Mouse (Mus musculus) hindbrain, embryonic 13.5 days (tissue): Measurements from ENCODE around the gene Elane. TPM values are rescaled to one million over a fixed set of nuclear protein-coding genes. Genes with fewer than 3 reads are reported as not detected.
"Not testable (repeated sequence)": the region's sequence is repeated elsewhere in the genome, so short reads cannot be mapped to it uniquely, and the experiment has no call there.

ENCODE experiments used
- ATAC-seq: fragments of 200-750 bp; cut with Nextera tagmentation; 2 replicates; pipeline ENCODE4 v1.8.0; 2017; ENCODE audit warnings: moderate TSS enrichment; ENCODE audit not compliant: low FRiP score
- H3K27ac ChIP-seq: fragments of 300-500 bp; sonication (generic); 2 replicates; pipeline ENCODE4 v1.5.1; 2015; ENCODE audit warnings: inconsistent platforms, mild to moderate bottlenecking, moderate library complexity
- H3K27me3 ChIP-seq: fragments of 300-500 bp; sonication (generic); 2 replicates; pipeline ENCODE4 v1.6.1; 2015; ENCODE audit warnings: mild to moderate bottlenecking, inconsistent platforms
- H3K36me3 ChIP-seq: fragments of 300-500 bp; sonication (generic); 2 replicates; pipeline ENCODE4 v1.6.1; 2015; ENCODE audit warnings: mild to moderate bottlenecking, inconsistent platforms
- H3K4me1 ChIP-seq: fragments of 300-500 bp; sonication (generic); replicated peaks from 2 replicates; pipeline ENCODE4 v1.6.1; 2015; ENCODE audit warnings: inconsistent platforms
- H3K4me2 ChIP-seq: fragments of 300-500 bp; sonication (generic); 2 replicates; pipeline ENCODE4 v1.6.1; 2015; ENCODE audit warnings: inconsistent platforms, mild to moderate bottlenecking, moderate library complexity
- H3K4me3 ChIP-seq: fragments of 300-500 bp; sonication (generic); 2 replicates; pipeline ENCODE4 v1.5.1; 2015; ENCODE audit warnings: mild to moderate bottlenecking, inconsistent platforms
- H3K9ac ChIP-seq: fragments of 300-500 bp; sonication (generic); 2 replicates; pipeline ENCODE4 v1.6.1; 2015; ENCODE audit warnings: mild to moderate bottlenecking, inconsistent platforms
- H3K9me3 ChIP-seq: fragments of 300-500 bp; sonication (generic); 2 replicates; pipeline ENCODE4 v1.6.1; 2016; ENCODE audit warnings: inconsistent platforms
- WGBS: fragments of 180-500 bp; shearing (Covaris S2); methylation state at CpG from one replicate; pipeline ENCODE4 v1.1.7; 2015; 5-methylcytosine and 5-hydroxymethylcytosine counted together
- polyA plus RNA-seq: library from polyadenylated mRNA; unstranded; fragments of >200 nt; fragmentation: Nextera tagmentation; extraction: Ambion mirVana; gene quantifications from 2 replicates; pipeline ENCODE4 v1.2.1, GENCODE M21; 2015

Elane gene
- polyA plus RNA-seq, 1 experiment from 2014 or later: 0.34 TPM

GRCm38 (mm10) chr10:79873313-79873712 lies 12.7 kb upstream of the Elane start:
- Histone ChIP-seq H3K9me3 (no peaks in the 10 kb centered on the region), H3K27ac (peak overlapping the region; percentile 96), H3K4me2 (peak overlapping the region; percentile 98), H3K9ac (peak overlapping the region; percentile 97), H3K4me3 (peak overlapping the region; percentile 63), H3K4me1 (peaks cover 56% of the 10 kb centered on the region), H3K36me3 (peaks cover 32% of the 10 kb centered on the region), H3K27me3 (no peaks in the 10 kb centered on the region)
- WGBS: 2% methylated on average over 6 of the region's 6 CpGs
- ATAC-seq: peak; percentile 7; the same call in 1 of the 2 replicates

DNA sequence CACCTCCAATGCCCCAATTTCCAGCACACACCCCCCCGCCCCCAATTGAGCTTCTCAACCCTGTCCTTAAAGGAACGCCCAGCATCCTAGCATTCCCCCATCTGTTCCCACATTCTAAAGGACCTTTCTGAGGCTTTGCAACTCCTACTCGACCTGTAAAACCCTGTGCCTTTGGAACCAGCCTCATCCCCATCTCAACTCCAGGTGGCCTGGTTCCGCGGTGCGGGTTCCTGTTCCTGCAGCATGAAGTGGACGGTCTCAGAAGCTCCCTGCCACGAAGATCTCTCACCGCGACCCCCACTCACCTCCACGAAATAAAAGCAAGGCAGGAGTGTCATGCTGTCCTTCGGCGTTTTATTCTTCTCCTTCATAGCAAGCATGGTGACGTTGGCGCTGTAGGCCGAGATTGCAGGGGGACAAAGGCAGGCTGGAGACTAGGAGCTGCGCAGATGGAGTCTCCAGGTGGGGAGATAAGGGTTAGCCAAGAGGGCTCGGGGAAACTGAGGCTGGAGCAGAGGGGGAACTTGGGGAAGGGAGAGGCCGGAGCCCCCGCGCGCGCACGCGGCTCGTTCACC lies 12.2 kb upstream of the Elane start:
- Histone ChIP-seq H3K27me3 (no peaks in the 10 kb centered on the region), H3K4me1 (peaks cover 54% of the 10 kb centered on the region), H3K9me3 (no peaks in the 10 kb centered on the region), H3K4me2 (peak overlapping the region; percentile 98), H3K9ac (peak overlapping the region; percentile 97), H3K36me3 (peaks cover 30% of the 10 kb centered on the region), H3K27ac (peak overlapping the region; percentile 96), H3K4me3 (peak overlapping the region; percentile 63)
- under 1% methylated on average over 26 of the region's 26 CpGs for WGBS
- peak; percentile 13 for ATAC-seq

- H3K27ac ChIP-seq: peak within 1 kb of the TSS; percentile 96
- peaks cover 48% of the 10 kb centered on the region for H3K4me1 ChIP-seq
- under 1% methylated on average over 42 of the region's 57 CpGs for WGBS
- H3K9me3 ChIP-seq: no peaks in the 10 kb centered on the region
- H3K9ac ChIP-seq: peak within 1 kb of the TSS; percentile 97
- H3K4me3 ChIP-seq: peak within 1 kb of the TSS; percentile 63
- H3K27me3 ChIP-seq: no peaks in the 10 kb centered on the region
- peaks cover 25% of the 10 kb centered on the region for H3K36me3 ChIP-seq
- peak; percentile 91 for ATAC-seq
- peak within 1 kb of the TSS; percentile 98 for H3K4me2 ChIP-seq
Measured at GRCm38 (mm10) chr10:79874290-79874862, 11.7 kb upstream of the Elane start, which contains the start of the genes Prtn3 and Plppr3. TSS of gene Prtn3 (plus strand) at chr10:79874476. TSS of gene Plppr3 (minus strand) at chr10:79874634.

DNA sequence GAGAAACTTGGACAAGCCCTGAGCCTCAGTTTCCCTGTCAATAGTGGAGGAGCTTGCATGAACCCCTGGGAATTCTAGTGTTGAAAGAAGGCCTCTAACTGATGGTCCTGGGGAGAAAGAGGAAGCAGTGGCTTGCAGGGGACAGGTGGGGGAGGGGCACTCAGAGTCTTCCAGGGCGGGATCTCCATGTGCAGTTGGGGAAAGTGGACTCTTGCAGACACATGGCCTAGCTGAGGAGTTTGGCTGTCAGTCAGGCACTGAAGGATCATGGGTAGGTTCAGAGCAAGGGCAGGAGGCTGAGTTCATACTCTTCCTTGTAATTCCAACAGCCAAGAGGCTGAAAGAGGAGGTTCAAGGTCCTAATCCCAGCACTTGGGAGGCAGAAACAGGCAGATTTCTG lies 8.9 kb upstream of the Elane start:
- no peak overlapping the region for H3K4me3 ChIP-seq
- H3K4me1 ChIP-seq: peaks cover 27% of the 10 kb centered on the region
- no peaks in the 10 kb centered on the region for H3K9me3 ChIP-seq
- H3K9ac ChIP-seq: no peak overlapping the region
- no peak overlapping the region for H3K27ac ChIP-seq
- H3K36me3 ChIP-seq: no peaks in the 10 kb centered on the region
- peaks cover 24% of the 10 kb centered on the region for H3K27me3 ChIP-seq
- 50% methylated on average over 1 of the region's 1 CpGs for WGBS
- H3K4me2 ChIP-seq: no peak overlapping the region
- ATAC-seq: no peak

- H3K9ac ChIP-seq: no peak overlapping the region
Measured at GRCm38 (mm10) chr10:79877757-79878156, 8.3 kb upstream of the Elane start.

GRCm38 (mm10) chr10:79879527-79879926 lies 6.5 kb upstream of the Elane start:
- no peaks in the 10 kb centered on the region for H3K36me3 ChIP-seq
- H3K4me1 ChIP-seq: peaks cover 26% of the 10 kb centered on the region
- no peak overlapping the region for H3K4me3 ChIP-seq
- peaks cover 45% of the 10 kb centered on the region for H3K27me3 ChIP-seq
- no peak overlapping the region for H3K27ac ChIP-seq
- WGBS: 40% methylated on average over 3 of the region's 3 CpGs
- H3K4me2 ChIP-seq: no peak overlapping the region
- no peaks in the 10 kb centered on the region for H3K9me3 ChIP-seq
- no peak overlapping the region for H3K9ac ChIP-seq
- no peak for ATAC-seq

More at GRCm38 (mm10) chr10:79877757-79878156, 8.3 kb upstream of the Elane start:
- H3K4me3 ChIP-seq: no peak overlapping the region
- no peak overlapping the region for H3K27ac ChIP-seq
- WGBS: 43% methylated on average over 12 of the region's 12 CpGs
- no peak overlapping the region for H3K4me2 ChIP-seq
- ATAC-seq: no peak
- H3K4me1 ChIP-seq: peaks cover 25% of the 10 kb centered on the region
- no peaks in the 10 kb centered on the region for H3K36me3 ChIP-seq
- H3K27me3 ChIP-seq: peaks cover 30% of the 10 kb centered on the region
- H3K9me3 ChIP-seq: no peaks in the 10 kb centered on the region

GRCm38 (mm10) chr10:79880721-79881120 lies 5.3 kb upstream of the Elane start:
- Histone ChIP-seq H3K4me3 (no peak overlapping the region), H3K4me2 (no peak overlapping the region), H3K9ac (no peak overlapping the region), H3K27ac (no peak overlapping the region), H3K4me1 (peaks cover 16% of the 10 kb centered on the region), H3K27me3 (peaks cover 45% of the 10 kb centered on the region), H3K36me3 (no peaks in the 10 kb centered on the region), H3K9me3 (no peaks in the 10 kb centered on the region)
- 17% methylated on average over 9 of the region's 9 CpGs for WGBS
- ATAC-seq: no peak

GRCm38 (mm10) chr10:79881981-79882380 lies 4.1 kb upstream of the Elane start:
- Histone ChIP-seq H3K27ac (no peak overlapping the region), H3K4me3 (peak overlapping the region; percentile 7; the same call in 1 of the 2 replicates), H3K4me1 (peaks cover 16% of the 10 kb centered on the region), H3K9me3 (no peaks in the 10 kb centered on the region), H3K9ac (peak overlapping the region; percentile 43), H3K36me3 (no peaks in the 10 kb centered on the region), H3K27me3 (peaks cover 45% of the 10 kb centered on the region), H3K4me2 (peak overlapping the region; percentile 40)
- WGBS: 6% methylated on average over 22 of the region's 22 CpGs
- ATAC-seq: no peak

- no peak overlapping the region for H3K9ac ChIP-seq
- WGBS: 16% methylated on average over 22 of the region's 22 CpGs
- no peak overlapping the region for H3K4me2 ChIP-seq
Measured at GRCm38 (mm10) chr10:79883297-79884084, 2.6 kb upstream of the Elane start.

GRCm38 (mm10) chr10:79884446-79884845 lies 1.6 kb upstream of the Elane start:
- Histone ChIP-seq H3K9ac (no peak overlapping the region), H3K4me2 (no peak overlapping the region), H3K9me3 (no peaks in the 10 kb centered on the region), H3K27ac (no peak overlapping the region), H3K27me3 (peaks cover 50% of the 10 kb centered on the region), H3K4me3 (no peak overlapping the region), H3K4me1 (peaks cover 16% of the 10 kb centered on the region), H3K36me3 (no peaks in the 10 kb centered on the region)
- ATAC-seq: no peak
- 69% methylated on average over 4 of the region's 4 CpGs for WGBS

More at GRCm38 (mm10) chr10:79883297-79884084, 2.6 kb upstream of the Elane start:
- no peaks in the 10 kb centered on the region for H3K36me3 ChIP-seq
- H3K9me3 ChIP-seq: no peaks in the 10 kb centered on the region
- ATAC-seq: no peak
- no peak overlapping the region for H3K4me3 ChIP-seq
- H3K27me3 ChIP-seq: peaks cover 50% of the 10 kb centered on the region
- H3K4me1 ChIP-seq: peaks cover 16% of the 10 kb centered on the region
- no peak overlapping the region for H3K27ac ChIP-seq

GRCm38 (mm10) chr10:79884938-79885337 lies 1.1 kb upstream of the Elane start:
- H3K27ac ChIP-seq, H3K36me3 ChIP-seq, H3K9me3 ChIP-seq, H3K4me2 ChIP-seq, H3K9ac ChIP-seq, H3K4me3 ChIP-seq, ATAC-seq: not testable (repeated sequence)
- Histone ChIP-seq H3K27me3 (peaks cover 47% of the 10 kb centered on the region), H3K4me1 (peaks cover 16% of the 10 kb centered on the region)
- WGBS: 86% methylated on average over 3 of the region's 3 CpGs

DNA sequence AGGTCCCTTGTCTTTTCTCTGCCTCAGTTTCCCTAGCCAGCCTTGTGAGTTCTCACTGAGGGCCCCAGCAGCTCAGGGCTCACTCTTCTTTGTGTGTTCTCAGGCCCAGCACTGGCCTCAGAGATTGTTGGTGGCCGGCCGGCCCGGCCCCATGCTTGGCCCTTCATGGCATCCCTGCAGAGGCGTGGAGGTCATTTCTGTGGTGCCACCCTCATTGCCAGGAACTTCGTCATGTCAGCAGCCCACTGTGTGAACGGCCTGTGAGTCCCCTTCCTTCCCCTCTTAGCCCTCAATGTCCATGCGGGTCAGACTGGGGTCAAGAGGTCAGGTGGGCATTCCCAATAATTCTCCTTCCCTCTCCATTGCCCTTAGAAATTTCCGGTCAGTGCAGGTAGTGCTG lies 564 bp downstream of the Elane start:
- Histone ChIP-seq H3K27ac (no peak overlapping the region), H3K9ac (no peak overlapping the region), H3K9me3 (no peaks in the 10 kb centered on the region), H3K4me1 (peaks cover 16% of the 10 kb centered on the region), H3K36me3 (no peaks in the 10 kb centered on the region), H3K4me3 (no peak overlapping the region), H3K4me2 (no peak overlapping the region), H3K27me3 (peaks cover 45% of the 10 kb centered on the region)
- 77% methylated on average over 8 of the region's 8 CpGs for WGBS
- ATAC-seq: no peak
